Mouse (Mus musculus) limb, embryonic 11.5 days (tissue): ENCODE measurements at regions not wholly inside any gene's neighbourhood (a gene's known extent, or its start where the extent isn't known, plus 50 kb on each side); places are given as distances from the start of the nearest gene placed in this dataset.

ENCODE experiments used
- ATAC-seq: fragments of 200-750 bp; cut with Nextera tagmentation; 2 replicates; pipeline ENCODE4 v1.8.0; 2017; ENCODE audit warnings: low read depth; ENCODE audit not compliant: insufficient number of reproducible peaks, low FRiP score, low TSS enrichment
- DNase-seq: peaks from one replicate; pipeline ENCODE4 v3.0.0-alpha.2; 2015; ENCODE audit warnings: low spot score
- H3K27ac ChIP-seq: fragments of 300-500 bp; sonication (generic); replicated peaks from 2 replicates; pipeline ENCODE4 v1.5.1; 2014; ENCODE audit warnings: low read depth, mild to moderate bottlenecking, low read length
- H3K27me3 ChIP-seq: fragments of 300-500 bp; sonication (generic); 2 replicates; pipeline ENCODE4 v1.6.1; 2014; ENCODE audit warnings: mild to moderate bottlenecking, low read length, mixed read lengths; ENCODE audit not compliant: control insufficient read depth, insufficient read depth
- H3K36me3 ChIP-seq: fragments of 300-500 bp; sonication (generic); 2 replicates; pipeline ENCODE4 v1.6.1; 2014; ENCODE audit warnings: mild to moderate bottlenecking, low read length, moderate library complexity, mixed read lengths; ENCODE audit not compliant: control insufficient read depth, insufficient read depth
- H3K4me1 ChIP-seq: fragments of 300-500 bp; sonication (generic); 2 replicates; pipeline ENCODE4 v1.6.1; 2014; ENCODE audit warnings: low read length, mixed read lengths; ENCODE audit not compliant: control insufficient read depth, insufficient read depth
- H3K4me2 ChIP-seq: fragments of 300-500 bp; sonication (generic); 2 replicates; pipeline ENCODE4 v1.6.1; 2014; ENCODE audit warnings: low read depth, mild to moderate bottlenecking, moderate library complexity; ENCODE audit not compliant: severe bottlenecking
- H3K4me3 ChIP-seq: fragments of 300-500 bp; sonication (generic); 2 replicates; pipeline ENCODE4 v1.5.1; 2014; ENCODE audit warnings: low read depth, low read length
- H3K9ac ChIP-seq: fragments of 300-500 bp; sonication (generic); 2 replicates; pipeline ENCODE4 v1.6.1; 2014; ENCODE audit warnings: mild to moderate bottlenecking, low read length
- H3K9me3 ChIP-seq: fragments of 300-500 bp; sonication (generic); 2 replicates; pipeline ENCODE4 v1.6.1; 2016; ENCODE audit warnings: low read length; ENCODE audit not compliant: control insufficient read depth
- WGBS: fragments of 180-500 bp; shearing (Covaris S2); extraction: QIAGEN DNeasy Blood & Tissue Kit; methylation state at CpG from one replicate; pipeline ENCODE4 v1.1.7; 2014; 5-methylcytosine and 5-hydroxymethylcytosine counted together

- DNase-seq (no peak), ATAC-seq (no peak)
- WGBS, result 70% methylated on average over 7 of the region's 7 CpGs
- H3K4me2 ChIP-seq, result no peak overlapping the region
- H3K27me3 ChIP-seq, result no peaks in the 10 kb centered on the region
- no peaks in the 10 kb centered on the region; the same call in 1 of the 2 replicates for H3K9me3 ChIP-seq
- H3K36me3 ChIP-seq, result no peaks in the 10 kb centered on the region
- no peak overlapping the region for H3K9ac ChIP-seq
- no peak overlapping the region for H3K4me3 ChIP-seq
- H3K4me1 ChIP-seq, result no peaks in the 10 kb centered on the region
- no peak overlapping the region for H3K27ac ChIP-seq
These were observed 63.6 kb downstream of the Cd2 start for GRCm38 (mm10) chr3:101224091-101224490.

GRCm38 (mm10) chr3:101219897-101220296, 67.8 kb downstream of the Cd2 start:
- 93% methylated on average over 2 of the region's 2 CpGs for WGBS
- Histone ChIP-seq H3K4me2 (no peak overlapping the region), H3K9ac (no peak overlapping the region), H3K36me3 (no peaks in the 10 kb centered on the region), H3K27me3 (no peaks in the 10 kb centered on the region), H3K4me3 (no peak overlapping the region), H3K27ac (no peak overlapping the region), H3K9me3 (no peaks in the 10 kb centered on the region; the same call in 1 of the 2 replicates), H3K4me1 (no peaks in the 10 kb centered on the region)
- no peak for DNase-seq
- no peak for ATAC-seq

GRCm38 (mm10) chr3:101216711-101217110, 71.0 kb downstream of the Cd2 start:
- Histone ChIP-seq H3K9ac (no peak overlapping the region), H3K27me3 (no peaks in the 10 kb centered on the region), H3K4me3 (no peak overlapping the region), H3K9me3 (no peaks in the 10 kb centered on the region; the same call in 1 of the 2 replicates), H3K4me2 (no peak overlapping the region), H3K4me1 (peaks cover 17% of the 10 kb centered on the region), H3K27ac (no peak overlapping the region), H3K36me3 (no peaks in the 10 kb centered on the region)
- 89% methylated on average over 13 of the region's 13 CpGs for WGBS
- DNase-seq (no peak), ATAC-seq (no peak)

- H3K9ac ChIP-seq, result no peak overlapping the region
- ATAC-seq (peak; percentile 14; the same call in 1 of the 2 replicates), DNase-seq (no peak)
- no peaks in the 10 kb centered on the region for H3K27me3 ChIP-seq
- WGBS, result 72% methylated on average over 4 of the region's 4 CpGs
- peaks cover 24% of the 10 kb centered on the region for H3K4me1 ChIP-seq
- H3K36me3 ChIP-seq, result no peaks in the 10 kb centered on the region
- no peaks in the 10 kb centered on the region for H3K9me3 ChIP-seq
- no peak overlapping the region; the same call in 1 of the 2 replicates for H3K27ac ChIP-seq
- H3K4me2 ChIP-seq, result no peak overlapping the region; the same call in 1 of the 2 replicates
- no peak overlapping the region for H3K4me3 ChIP-seq
These were observed 74.6 kb downstream of the Cd2 start for GRCm38 (mm10) chr3:101213212-101213562.

- Histone ChIP-seq H3K4me3 (no peak overlapping the region), H3K27me3 (no peaks in the 10 kb centered on the region), H3K9ac (peak overlapping the region; percentile 9), H3K9me3 (no peaks in the 10 kb centered on the region), H3K36me3 (no peaks in the 10 kb centered on the region), H3K4me1 (peaks cover 24% of the 10 kb centered on the region), H3K4me2 (peak overlapping the region; percentile 22; the same call in 1 of the 2 replicates), H3K27ac (peak overlapping the region; percentile 85)
- WGBS, result 8% methylated on average over 12 of the region's 12 CpGs
- DNase-seq (peak; percentile 75), ATAC-seq (peak; percentile 84)
These were observed 75.1 kb downstream of the Cd2 start for GRCm38 (mm10) chr3:101212403-101213211.

- Histone ChIP-seq H3K4me3 (no peak overlapping the region), H3K9me3 (no peaks in the 10 kb centered on the region), H3K27ac (peak overlapping the region; percentile 85), H3K4me2 (0 out of 2 replicates have a peak overlapping the region, but pooled peaks have one; percentile 22), H3K36me3 (no peaks in the 10 kb centered on the region), H3K9ac (no peak overlapping the region), H3K4me1 (peaks cover 24% of the 10 kb centered on the region), H3K27me3 (no peaks in the 10 kb centered on the region)
- WGBS, result 19% methylated on average over 4 of the region's 4 CpGs
- ATAC-seq (peak; percentile 45), DNase-seq (peak; percentile 68)
These were observed 75.8 kb downstream of the Cd2 start for GRCm38 (mm10) chr3:101211936-101212335.

GRCm38 (mm10) chr3:101209546-101209945, 78.2 kb downstream of the Cd2 start:
- DNase-seq, result no peak
- no peaks in the 10 kb centered on the region for H3K27me3 ChIP-seq
- peaks cover 24% of the 10 kb centered on the region for H3K4me1 ChIP-seq
- H3K4me3 ChIP-seq, result no peak overlapping the region
- H3K9ac ChIP-seq, result no peak overlapping the region
- no peak overlapping the region for H3K4me2 ChIP-seq
- H3K36me3 ChIP-seq, result no peaks in the 10 kb centered on the region
- ATAC-seq, result no peak
- no peak overlapping the region for H3K27ac ChIP-seq
- WGBS, result 75% methylated on average over 7 of the region's 7 CpGs
- no peaks in the 10 kb centered on the region for H3K9me3 ChIP-seq

GRCm38 (mm10) chr3:101208751-101209150, 79.0 kb downstream of the Cd2 start:
- H3K27me3 ChIP-seq, result no peaks in the 10 kb centered on the region
- DNase-seq, result no peak
- no peak overlapping the region for H3K4me2 ChIP-seq
- 91% methylated on average over 12 of the region's 12 CpGs for WGBS
- H3K9ac ChIP-seq, result no peak overlapping the region
- H3K4me3 ChIP-seq, result no peak overlapping the region
- no peak overlapping the region for H3K27ac ChIP-seq
- no peaks in the 10 kb centered on the region for H3K36me3 ChIP-seq
- ATAC-seq, result no peak
- no peaks in the 10 kb centered on the region for H3K9me3 ChIP-seq
- H3K4me1 ChIP-seq, result peaks cover 24% of the 10 kb centered on the region
